Mouse (Mus musculus) T-helper 1 cell (primary cell): Measurements from ENCODE around the gene Hes2.

Source experiments
- in situ Hi-C: fragments of 300-600 bp; cut with MboI, MseI; formaldehyde crosslinking; loops from one replicate; pipeline ENCODE4 v1.15.1; 2025; ENCODE audit warnings: high pct_unique_total_duplicates

Hes2 gene

DNA sequence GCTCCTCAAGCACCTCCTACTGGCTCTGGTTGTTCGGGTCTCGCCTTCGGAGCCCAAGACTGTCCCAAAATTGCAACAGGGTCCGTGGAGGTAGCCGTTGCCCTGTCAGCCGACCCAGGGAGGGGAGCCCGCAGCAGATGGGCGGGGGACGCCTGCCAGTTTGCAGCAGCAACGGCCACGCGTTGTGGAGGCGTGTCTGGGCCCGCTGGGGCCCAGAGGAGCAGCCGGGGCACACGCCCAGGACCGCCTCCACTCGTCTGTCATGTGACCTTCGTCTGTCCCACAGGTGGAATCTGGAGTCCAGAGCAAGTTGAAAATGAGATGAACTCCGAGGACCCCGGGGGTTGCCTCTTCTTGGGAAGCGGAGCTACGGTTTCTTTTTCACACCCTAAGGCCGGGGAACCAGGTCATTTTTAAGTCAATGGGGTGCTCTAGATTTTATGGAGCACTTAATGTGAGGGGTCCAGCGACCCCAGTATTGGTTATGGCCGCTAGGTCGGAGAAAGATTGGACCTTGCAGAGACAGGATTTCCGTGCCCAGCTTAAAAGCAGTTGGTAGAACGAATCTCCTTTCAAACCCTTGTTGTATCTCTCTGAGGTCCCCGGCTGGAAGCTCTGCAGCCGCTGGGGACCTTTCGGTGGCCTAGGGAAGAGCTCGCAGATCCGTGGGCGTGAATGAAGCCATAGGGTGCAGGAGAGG is at the start of gene Hes2:
Gene Hes2, plus strand, starts transcription at position 283 of the 700 bp plus-strand sequence.
- in situ Hi-C loops, result no loop called here

DNA sequence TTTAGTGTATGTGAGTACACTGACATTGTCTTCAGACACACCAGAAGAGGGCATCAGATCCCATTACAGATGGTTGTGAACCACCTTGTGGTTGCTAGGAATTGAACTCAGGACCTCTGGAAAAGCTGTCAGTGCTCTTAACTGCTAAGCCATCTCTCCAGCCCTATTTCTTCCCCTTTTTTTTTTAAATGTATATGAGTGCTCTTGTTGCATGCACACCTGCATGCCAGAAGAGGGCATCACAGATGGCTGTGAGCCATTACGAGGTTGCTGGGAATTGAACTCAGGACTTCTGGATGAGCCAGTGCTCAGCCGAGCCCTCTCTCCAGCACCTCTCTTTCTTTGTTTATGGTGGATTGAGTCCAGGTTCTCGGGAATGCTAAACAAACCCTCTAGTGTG is 49.2 kb upstream of the Hes2 start:
- in situ Hi-C loops, result no loop called here

DNA sequence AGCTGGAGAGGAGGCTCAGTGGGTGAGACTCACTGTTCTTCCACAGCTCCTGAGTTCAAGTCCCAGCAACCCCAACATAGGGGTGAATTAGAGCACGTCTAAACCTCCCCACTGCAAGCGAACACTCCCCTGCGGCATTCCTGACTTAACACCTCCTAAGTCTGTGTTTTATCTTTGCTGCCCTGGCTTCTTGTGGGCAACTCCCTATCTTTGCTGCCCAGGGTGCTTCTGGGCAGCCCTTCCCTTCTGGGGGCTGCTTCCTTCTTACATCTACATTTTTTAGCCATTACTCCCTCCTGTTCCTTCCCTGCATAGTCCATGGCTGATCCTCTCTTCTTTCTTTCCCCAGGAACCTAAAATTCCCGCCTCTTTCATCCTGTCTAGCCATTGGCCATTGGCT is 48.0 kb upstream of the Hes2 start:
- in situ Hi-C loops, result no loop called here

DNA sequence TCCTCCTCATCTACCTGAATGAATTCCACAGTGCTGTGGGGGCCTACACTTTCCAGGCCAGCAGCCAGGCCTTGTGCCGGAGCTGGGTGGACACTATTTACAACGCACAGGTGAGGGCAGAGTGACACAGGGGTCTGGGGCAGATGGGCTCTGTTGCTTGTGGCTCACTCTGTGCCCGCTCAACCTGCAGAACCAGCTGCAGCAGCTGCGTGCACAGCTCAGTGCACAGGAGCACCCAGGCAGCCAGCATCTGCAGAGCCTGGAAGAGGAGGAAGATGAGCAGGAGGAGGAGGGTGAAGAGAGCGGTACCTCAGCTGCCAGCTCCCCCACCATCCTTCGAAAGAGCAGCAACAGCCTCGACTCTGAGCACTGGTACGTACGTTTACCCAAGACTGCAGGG is 46.3 kb upstream of the Hes2 start:
- in situ Hi-C loops, result no loop called here

DNA sequence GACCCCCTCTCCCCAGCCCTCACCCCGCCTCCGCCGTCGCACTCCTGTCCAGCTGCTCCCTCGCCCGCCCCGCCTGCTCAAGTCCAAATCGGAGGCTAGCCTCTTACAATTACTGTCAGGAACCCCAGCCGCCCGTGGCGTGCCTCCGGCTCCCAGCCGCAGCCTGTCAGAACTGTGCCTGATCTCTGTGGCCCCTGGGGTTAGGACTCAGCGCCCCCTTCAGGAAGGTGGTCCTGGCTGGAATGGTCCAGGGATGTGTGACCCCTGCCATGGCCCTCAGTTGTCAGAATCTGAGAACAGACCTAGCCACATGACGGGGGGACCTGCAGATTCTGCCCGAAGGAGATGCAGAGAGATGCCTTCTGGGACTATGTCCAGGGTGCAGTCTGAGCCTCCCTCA is 44.6 kb upstream of the Hes2 start:
- in situ Hi-C loops, result no loop called here

DNA sequence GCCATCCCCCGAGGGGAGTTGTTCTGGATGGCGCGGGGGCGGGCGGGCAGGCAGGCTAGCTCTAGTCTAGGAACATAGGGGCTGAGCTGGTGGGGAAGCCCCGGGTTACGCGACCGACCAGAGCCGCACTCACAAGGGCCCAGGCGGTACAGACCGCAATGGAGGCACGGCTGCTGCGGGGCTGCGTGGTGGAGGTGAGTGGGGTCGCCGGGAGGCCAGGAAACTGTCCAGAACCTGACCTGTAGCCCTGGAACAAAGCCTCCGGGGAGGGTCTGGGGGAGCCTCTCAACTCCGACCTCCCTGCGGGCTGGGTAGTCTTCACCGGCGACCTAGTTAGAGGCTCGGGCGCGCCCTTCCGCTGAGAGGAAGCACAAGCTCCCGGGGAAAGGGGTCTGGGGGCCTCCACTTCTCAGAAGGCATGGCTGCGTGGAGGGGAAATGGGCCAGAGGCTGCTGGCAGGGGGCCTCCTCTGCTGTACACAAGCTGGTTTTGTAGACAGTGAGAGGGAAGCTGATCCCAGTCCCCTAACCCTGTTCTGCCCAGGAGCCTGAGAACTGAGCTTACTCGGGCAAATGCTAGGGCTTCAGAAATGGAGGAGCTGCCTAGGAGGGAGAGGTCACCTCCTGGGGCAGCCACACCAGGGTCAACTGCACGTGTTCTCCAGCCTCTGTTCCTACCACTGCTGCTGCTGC is 42.6 kb upstream of the Hes2 start, which contains the start of gene Tnfrsf25:
Gene Tnfrsf25, plus strand, starts transcription at position 14 of the 692 bp plus-strand sequence.
- in situ Hi-C loops, result loop anchor here (5.0 kb wide), 1 partner anchor 79 kb away; the partner anchor contains the start of genes Nol9 and Tas1r1

DNA sequence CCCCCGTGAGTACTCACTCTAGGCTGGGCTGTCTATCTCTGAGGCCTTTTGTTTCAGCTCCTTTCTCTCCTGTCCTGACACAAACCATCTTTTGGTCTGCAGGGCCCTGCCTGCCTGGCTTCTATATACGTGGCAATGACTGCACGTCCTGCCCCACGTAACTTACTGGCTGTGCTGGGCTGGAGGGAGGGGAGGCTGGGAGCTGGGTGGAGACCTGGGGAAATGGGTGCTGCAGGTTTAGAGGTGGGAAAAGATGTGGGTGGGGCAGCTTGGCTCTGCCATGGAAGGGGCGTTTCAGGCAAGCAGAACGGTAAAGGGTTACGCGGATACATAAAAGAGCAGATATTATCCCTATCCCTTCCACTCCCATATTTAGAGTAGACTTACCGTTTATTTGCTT is 41.1 kb upstream of the Hes2 start:
- in situ Hi-C loops, result loop anchor here (5.0 kb wide), 1 partner anchor 80 kb away; the partner anchor contains the start of genes Nol9 and Tas1r1

DNA sequence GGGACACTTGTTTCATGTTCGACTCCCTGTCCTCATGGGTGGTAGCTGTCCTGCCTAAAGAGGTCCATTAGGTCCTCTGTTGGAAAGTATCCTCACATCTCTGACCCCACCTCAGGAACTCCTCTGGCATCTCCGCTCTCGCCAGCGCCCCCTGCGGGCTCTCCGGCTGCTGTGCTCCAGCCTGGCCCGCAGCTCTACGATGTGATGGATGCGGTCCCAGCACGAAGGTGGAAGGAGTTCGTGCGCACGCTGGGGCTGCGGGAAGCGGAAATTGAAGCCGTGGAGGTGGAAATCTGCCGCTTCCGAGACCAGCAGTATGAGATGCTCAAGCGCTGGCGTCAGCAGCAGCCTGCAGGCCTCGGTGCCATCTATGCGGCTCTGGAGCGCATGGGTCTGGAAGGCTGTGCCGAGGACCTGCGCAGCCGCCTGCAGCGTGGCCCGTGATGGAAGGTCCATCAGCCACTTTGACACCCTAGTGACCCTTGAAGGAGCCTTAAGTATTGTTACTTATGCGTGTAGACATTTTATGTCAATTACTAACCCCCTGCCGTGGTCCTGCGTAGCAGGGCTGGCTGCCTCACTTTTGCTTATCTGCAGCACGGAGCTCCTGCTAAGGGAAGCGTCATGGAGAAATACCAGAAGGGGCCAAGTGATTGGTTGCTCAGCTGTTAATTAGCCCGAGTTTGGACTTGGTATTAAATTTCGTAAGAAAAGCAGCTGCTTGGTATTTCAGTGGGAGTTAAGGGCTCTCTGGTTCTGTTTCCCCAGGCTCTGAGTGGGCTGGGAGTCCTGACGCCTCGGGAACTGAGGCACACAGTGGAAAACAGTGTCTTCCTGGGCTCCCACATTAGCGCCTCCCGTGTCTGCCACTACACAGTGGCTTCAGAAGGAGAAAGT is 39.0 kb upstream of the Hes2 start:
- in situ Hi-C loops, result loop anchor here (5.0 kb wide), 1 partner anchor 82 kb away; the partner anchor contains the start of genes Nol9 and Tas1r1

DNA sequence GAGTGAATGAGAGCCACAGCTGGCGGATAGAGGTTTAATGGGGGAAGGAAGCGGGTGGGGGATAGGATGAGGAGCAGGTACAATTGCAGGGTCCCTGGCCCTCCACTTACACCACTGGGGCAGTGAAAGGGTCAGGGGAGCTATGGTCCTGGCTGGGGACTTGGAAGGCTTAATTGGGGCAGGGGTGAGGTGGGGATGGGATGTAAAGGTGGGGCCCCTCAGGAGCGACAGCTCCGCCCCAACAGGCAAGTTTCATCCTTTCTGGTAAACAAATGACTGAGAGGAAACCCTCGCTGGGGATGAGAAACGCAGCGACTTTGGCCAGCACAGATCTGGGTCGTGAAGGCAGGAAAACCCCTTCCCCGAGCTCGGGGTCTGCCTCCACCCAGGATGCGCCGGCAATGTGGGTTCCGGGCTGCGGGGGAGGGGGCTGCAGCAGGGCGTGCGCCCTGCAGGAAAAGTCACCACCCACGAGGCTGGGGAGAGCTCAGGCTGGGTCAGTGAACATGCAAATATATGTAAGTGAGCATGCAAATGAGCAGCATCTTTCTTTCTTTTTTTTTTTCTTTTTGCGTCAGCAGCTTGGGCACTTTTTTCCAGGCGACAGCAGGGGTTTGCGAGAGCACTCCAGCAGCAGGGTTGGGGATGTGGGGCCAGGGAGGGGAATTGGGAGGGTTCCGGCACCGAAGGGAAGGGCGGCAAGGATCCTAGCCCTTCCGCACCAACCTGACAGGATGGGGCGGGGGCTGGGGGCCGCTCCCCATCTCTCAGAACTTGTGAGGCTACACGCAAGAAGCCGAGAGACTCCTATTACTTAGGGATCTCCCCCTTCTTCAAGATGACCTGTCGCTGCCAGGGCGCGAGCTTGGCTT is 38.1 kb upstream of the Hes2 start:
- in situ Hi-C loops, result no loop called here

DNA sequence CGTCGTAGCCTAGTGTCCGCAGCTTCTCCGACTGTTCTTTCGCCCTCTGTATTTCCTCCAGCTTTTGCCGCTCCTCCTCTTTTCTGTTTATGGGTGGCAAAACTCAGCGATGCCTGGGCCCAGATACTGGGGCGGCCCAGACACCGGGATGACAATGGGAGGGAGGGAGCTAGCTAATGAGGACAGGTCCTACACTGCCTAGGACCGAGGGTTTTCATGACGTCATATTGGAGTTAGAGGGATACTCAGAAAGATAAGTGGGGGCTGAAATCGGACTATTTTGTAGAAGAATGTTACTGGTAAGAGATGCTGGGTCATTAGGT is 37.5 kb upstream of the Hes2 start:
- in situ Hi-C loops, result no loop called here

DNA sequence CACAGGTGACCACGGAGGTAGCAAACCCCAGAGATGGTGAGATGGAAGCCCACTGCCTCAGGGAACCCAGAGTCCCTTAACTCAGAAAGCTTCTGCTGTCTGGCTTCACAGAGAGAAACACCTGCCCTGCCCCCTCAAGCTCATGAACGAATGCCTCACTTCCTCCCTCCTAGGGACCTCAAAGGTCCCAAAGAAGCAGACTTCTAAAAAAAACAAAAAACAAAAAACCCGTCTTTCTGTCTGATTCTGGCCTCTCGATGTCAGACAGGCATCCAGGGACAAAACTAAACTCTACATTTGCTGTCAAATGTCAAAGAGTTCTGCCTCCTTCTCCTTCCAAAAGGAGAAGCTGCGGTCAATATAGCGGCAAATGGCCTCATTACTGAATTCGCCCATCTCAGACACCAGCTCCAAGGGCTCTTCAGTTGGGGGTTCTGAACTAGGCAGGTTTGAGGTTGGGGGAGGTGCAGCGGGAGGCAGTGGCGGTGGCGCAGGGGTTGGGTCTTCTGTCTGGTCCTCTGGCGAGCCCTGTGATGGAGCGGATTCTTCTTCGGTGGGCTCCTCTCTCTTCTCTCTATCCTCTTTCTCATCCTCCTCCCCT is 34.2 kb upstream of the Hes2 start:
- in situ Hi-C loops, result no loop called here

DNA sequence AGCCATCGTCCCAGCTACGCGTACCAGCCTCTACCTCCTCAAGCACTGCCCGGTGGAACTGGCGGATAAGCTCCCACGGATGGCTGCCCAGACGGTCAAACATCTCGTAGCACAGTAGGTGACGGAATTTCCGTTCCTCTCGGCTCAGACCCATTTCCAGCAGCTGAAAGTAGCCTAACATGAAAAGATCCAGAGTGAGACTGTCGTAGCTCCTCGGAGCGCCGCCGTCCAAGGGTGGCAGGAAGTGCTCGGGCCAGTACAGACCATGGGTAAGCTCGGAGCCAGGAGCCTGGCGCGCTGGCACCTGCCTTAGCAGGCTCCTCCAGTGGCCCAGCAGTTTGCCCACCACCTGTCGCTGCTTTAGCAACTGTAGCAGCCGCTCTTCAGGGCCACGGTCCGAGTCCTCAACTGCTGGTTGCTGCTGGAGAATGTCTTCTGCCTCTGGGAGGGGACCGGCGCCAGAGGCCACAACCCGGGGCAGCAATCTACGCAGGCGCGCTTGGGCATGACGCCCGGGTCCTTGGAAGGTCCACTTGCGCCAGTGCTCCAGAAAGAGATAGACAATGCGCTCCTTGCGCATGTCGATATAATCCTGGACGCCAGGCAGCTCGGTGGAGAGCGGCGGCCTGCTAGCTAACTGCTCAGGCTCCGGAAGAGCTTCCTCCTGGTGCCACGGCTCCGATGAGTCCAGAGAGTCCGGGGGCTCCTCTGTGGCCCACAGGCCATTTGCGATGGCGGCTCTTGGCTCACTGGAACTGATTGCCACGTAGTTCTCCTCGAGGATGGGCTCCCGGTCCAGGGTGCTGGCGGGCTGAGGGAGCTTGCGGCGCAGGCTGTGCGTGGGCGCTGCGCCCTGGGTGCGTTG is 33.3 kb upstream of the Hes2 start:
- in situ Hi-C loops, result no loop called here

DNA sequence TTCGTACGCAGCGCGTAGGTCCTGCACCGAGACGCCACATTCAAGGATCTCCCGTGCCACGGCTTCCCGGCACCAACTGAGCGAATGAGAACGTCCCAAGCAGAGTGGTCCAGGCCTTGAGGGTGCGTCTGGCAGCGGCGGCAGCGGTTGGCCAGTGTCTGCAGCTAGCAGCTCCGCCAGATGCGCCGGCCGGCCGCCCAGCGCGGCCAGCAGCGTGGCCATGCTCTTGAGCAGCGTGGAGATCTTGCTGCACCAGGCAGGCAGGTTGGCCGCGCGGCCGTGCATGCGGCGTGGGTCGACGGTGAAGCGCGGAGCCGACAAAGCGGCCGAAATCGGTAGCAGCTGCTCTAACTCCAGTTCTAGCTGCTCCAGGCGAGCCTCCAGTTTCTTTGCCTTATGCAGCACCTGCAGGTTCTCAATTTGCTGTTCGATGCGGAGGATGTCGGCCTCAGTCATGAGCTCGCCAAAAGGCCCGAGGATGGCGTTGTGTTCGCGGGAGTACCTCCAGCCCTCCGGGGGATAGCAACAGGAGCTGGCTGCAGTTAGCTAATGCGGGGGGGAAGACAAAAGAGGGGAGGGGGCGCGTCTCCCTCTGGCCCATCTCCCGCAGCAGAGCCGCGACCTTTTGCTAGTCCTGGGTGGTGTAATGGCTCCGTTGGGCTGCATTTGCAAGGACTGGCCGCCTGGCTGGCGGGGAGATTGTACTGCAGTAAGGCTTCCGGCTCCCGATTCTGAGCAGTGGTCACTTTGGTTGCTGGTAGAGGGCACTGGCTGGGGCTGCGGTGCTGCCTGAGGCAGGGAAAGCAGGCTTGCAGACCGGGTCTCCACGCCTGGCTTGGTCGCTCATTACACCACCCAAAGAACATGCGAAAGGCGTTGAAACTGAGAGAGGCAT is 32.4 kb upstream of the Hes2 start:
- in situ Hi-C loops, result no loop called here

DNA sequence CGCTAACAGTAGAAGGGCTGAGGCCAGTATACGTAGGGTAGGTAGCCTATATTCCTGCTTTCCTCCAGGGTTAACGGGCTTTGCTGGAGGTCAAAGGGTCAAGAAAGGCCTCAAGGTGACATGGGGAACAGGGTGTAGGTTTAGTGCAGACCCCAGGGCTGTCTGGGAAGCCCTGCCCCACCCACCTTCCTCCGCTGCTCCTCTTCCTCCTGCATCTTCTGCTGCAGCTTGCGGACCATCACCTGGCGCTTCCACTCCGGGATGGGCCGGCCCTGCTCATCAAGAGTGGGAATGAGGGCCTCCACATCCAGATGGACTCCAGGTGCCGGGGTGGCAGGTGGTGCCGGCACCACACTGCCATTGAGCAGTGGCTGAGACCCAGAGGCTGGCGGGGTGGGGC is 30.8 kb upstream of the Hes2 start:
- in situ Hi-C loops, result no loop called here

DNA sequence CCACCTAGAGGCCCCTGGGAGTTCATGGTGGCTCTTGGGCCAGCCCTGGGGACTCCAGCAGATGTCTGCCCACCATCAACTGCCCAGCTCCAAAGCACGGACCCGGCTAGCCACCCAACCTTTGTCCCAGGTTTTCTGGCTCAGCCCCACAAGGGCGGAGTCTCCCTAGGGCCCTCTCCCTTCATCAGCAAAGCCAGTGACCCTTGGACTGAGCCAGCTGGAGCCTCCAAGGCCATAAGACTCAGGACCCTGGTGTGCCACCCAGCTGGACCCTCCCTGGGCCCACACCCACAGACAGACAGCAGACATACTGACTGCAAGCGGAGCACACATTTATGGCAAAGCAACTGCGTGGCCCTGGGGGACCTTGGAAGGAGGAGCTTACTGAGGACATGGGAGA is 29.9 kb upstream of the Hes2 start:
- in situ Hi-C loops, result no loop called here

DNA sequence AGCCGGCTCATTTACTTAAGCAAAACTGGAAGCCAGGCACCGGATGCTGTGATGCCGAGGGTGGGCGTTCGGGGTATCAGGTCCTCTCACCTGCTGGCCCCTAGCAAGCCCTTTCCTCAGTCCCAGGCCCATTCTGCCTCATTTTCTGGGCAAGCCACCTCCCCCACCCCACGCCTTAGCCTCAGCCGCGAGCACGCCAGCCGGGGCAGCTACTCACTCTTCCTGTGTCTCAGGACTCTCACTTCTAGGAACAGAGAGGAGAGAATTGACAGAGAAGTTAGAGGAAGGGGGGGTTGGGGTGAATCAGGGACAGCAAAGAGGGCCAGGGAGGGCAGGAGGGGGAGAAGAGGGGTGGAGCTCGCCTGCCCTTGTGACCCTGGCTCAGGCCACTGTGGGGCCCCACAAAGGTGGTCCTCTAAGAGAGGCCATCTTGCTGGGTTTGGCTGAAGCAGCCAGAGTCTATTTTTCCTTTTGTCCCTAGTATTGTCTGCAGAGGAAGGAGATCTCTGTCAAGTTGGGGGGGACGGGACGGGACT is 29.2 kb upstream of the Hes2 start:
- in situ Hi-C loops, result no loop called here

DNA sequence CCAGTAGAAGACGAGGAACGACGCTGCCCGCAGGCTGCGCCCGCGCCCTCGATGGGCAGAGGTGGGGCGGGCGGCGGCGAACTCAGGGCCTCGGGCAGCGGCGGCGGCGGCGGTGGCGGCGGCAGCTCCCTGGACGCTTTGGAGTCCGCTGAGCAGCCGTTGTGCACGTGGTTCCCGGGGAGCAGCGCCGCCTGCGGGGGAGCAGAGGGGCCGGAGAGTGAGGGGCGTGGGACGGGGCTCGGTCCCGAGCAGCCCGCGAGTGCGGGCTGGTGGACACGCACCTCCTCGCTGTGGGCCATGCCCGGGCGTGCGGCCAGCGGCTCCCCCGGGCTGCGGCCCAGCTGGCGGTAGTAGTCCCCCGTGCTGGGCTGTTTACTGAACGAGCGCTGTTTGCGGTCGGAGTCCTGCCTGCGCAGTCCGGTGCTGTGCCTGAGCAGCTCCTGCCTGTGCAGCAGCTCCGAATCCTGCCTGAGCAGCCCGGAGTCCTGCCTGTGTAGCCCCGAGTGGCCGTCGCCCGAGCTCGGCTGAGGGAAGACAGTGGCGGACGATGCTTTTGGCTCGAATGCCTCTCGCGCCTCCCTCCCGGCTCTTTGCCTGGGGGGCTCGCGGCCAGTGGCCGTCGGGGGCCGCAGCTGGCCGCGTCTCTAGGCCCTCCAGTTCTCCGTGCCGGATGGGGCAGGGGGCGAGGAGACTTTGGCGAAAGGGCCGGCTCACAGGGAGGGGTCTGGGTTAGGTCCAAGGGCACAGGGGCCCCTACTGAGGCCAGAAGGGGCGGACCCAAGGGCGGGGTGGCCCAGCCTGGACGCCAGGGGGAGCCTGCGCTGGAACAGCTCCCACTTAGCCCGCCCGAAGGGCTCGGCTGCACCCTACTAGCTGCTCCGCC is 27.7 kb upstream of the Hes2 start:
- in situ Hi-C loops, result no loop called here
